Mouse (Mus musculus) heart, embryonic 15.5 days (tissue): ENCODE results near the gene Bmpr1b. TPM values are rescaled to one million over a fixed set of nuclear protein-coding genes. Genes with fewer than 3 reads are reported as not detected.

Experiments
- ATAC-seq: fragments of 200-750 bp; cut with Nextera tagmentation; replicated peaks from 2 replicates; pipeline ENCODE4 v1.8.0; 2017; ENCODE audit warnings: low read depth, moderate TSS enrichment; ENCODE audit not compliant: insufficient number of reproducible peaks, insufficient read depth, low FRiP score
- H3K27ac ChIP-seq: fragments of 300-500 bp; sonication (generic); 2 replicates; pipeline ENCODE4 v1.5.1; 2015; ENCODE audit warnings: mild to moderate bottlenecking, inconsistent platforms
- H3K27me3 ChIP-seq: fragments of 300-500 bp; sonication (generic); 2 replicates; pipeline ENCODE4 v1.6.1; 2015; ENCODE audit warnings: inconsistent platforms
- H3K36me3 ChIP-seq: fragments of 300-500 bp; sonication (generic); 2 replicates; pipeline ENCODE4 v1.6.1; 2015; ENCODE audit warnings: mild to moderate bottlenecking, inconsistent platforms
- H3K4me1 ChIP-seq: fragments of 300-500 bp; sonication (generic); replicated peaks from 2 replicates; pipeline ENCODE4 v1.6.1; 2015; ENCODE audit warnings: inconsistent platforms
- H3K4me2 ChIP-seq: fragments of 300-500 bp; sonication (generic); 2 replicates; pipeline ENCODE4 v1.6.1; 2015; ENCODE audit warnings: inconsistent platforms, mild to moderate bottlenecking, moderate library complexity
- H3K4me3 ChIP-seq: fragments of 300-500 bp; sonication (generic); 2 replicates; pipeline ENCODE4 v1.5.1; 2015; ENCODE audit warnings: mild to moderate bottlenecking, inconsistent platforms
- H3K9ac ChIP-seq: fragments of 300-500 bp; sonication (generic); 2 replicates; pipeline ENCODE4 v1.6.1; 2015; ENCODE audit warnings: mild to moderate bottlenecking, inconsistent platforms
- H3K9me3 ChIP-seq: fragments of 300-500 bp; sonication (generic); replicated peaks from 2 replicates; pipeline ENCODE4 v1.6.1; 2016; ENCODE audit warnings: inconsistent platforms
- WGBS: fragments of 180-500 bp; shearing (Covaris S2); methylation state at CpG from one replicate; pipeline ENCODE4 v1.1.7; 2015; ENCODE audit warnings: mixed read lengths; 5-methylcytosine and 5-hydroxymethylcytosine counted together
- polyA plus RNA-seq: library from polyadenylated mRNA; unstranded; fragments of >200 nt; fragmentation: Nextera tagmentation; extraction: Ambion mirVana; gene quantifications from 2 replicates; pipeline ENCODE4 v1.2.1, GENCODE M21; 2015

The Bmpr1b gene
- polyA plus RNA-seq, 1 experiment from 2014 or later, result 0.59 TPM

GRCm38 (mm10) chr3:141900361-141900760 lies 268.9 kb downstream of the Bmpr1b start:
- Histone ChIP-seq H3K9ac (no peak overlapping the region), H3K27ac (no peak overlapping the region), H3K4me1 (no peaks in the 10 kb centered on the region), H3K27me3 (no peaks in the 10 kb centered on the region), H3K4me2 (no peak overlapping the region), H3K4me3 (no peak overlapping the region), H3K36me3 (no peaks in the 10 kb centered on the region), H3K9me3 (peaks cover 3% of the 10 kb centered on the region; the same call in 1 of the 2 replicates)
- no peak for ATAC-seq
- 78% methylated on average over 3 of the region's 3 CpGs for WGBS

- no peaks in the 10 kb centered on the region for H3K4me1 ChIP-seq
- peaks cover 3% of the 10 kb centered on the region; the same call in 1 of the 2 replicates for H3K9me3 ChIP-seq
- no peak overlapping the region for H3K4me2 ChIP-seq
- no peak overlapping the region for H3K9ac ChIP-seq
- ATAC-seq, result no peak
- no peaks in the 10 kb centered on the region for H3K27me3 ChIP-seq
- H3K4me3 ChIP-seq, result no peak overlapping the region
- WGBS, result 79% methylated on average over 2 of the region's 2 CpGs
- no peaks in the 10 kb centered on the region for H3K36me3 ChIP-seq
- no peak overlapping the region for H3K27ac ChIP-seq
Measured at GRCm38 (mm10) chr3:141899521-141899920, 269.7 kb downstream of the Bmpr1b start.

DNA sequence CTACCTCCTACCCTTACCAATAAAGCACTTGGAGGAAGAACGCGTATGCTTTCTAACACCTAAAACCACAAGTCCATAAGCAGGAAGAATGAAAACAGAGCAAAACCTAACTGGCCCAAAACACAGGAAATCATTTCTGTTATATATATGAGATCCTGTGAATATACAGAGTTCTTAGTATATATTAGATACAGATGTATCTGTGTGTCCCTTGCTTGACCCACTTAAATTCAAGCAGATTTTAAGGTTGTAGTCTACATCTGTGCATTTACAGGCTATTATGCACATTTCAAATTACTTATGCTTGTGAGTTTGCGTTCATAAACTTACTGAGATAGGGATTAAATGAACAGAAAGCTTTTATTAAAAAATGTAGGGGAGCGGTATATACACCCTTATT lies 271.5 kb downstream of the Bmpr1b start:
- Histone ChIP-seq H3K4me2 (no peak overlapping the region), H3K36me3 (no peaks in the 10 kb centered on the region), H3K4me1 (no peaks in the 10 kb centered on the region), H3K9me3 (peaks cover 3% of the 10 kb centered on the region; the same call in 1 of the 2 replicates), H3K4me3 (no peak overlapping the region), H3K9ac (no peak overlapping the region), H3K27ac (no peak overlapping the region), H3K27me3 (no peaks in the 10 kb centered on the region)
- 88% methylated on average over 4 of the region's 4 CpGs for WGBS
- no peak for ATAC-seq

DNA sequence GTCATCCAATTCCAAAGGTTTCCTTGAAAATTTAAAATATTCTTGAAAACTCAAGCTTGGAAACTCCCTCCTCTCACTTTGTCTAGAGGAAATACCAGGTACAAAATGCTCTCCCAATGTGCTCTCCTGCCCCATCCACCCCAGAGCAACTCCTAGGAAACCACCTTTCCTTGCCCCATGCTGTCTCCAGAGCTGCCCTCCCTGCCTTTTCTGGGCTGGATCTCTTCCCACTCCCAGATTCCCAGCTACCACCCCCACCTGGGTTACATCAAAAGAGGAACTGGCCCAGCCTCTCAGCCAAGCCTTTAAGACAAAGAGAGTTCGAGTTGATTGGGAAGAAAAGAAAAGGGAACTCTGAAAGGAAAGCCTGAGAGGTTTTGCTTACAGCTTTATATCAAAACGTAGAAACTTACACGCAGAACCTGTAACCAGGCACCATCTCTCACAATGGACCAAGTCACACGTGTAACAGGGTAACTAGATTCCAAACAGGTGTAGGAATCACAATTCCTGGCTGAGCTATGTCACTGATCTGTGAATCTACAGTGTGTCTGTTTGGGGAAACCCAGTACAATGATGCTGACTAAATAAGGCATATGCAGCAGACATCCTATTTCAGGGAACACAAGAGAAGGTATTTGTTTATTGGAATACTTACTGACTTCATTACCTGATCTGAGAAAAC lies 272.2 kb downstream of the Bmpr1b start:
- H3K36me3 ChIP-seq, result no peaks in the 10 kb centered on the region
- H3K27me3 ChIP-seq, result no peaks in the 10 kb centered on the region
- H3K4me1 ChIP-seq, result no peaks in the 10 kb centered on the region
- H3K4me3 ChIP-seq, result no peak overlapping the region
- H3K9ac ChIP-seq, result no peak overlapping the region
- H3K27ac ChIP-seq, result no peak overlapping the region
- 38% methylated on average over 4 of the region's 4 CpGs for WGBS
- H3K9me3 ChIP-seq, result peaks cover 3% of the 10 kb centered on the region; the same call in 1 of the 2 replicates
- H3K4me2 ChIP-seq, result no peak overlapping the region
- ATAC-seq, result no peak

DNA sequence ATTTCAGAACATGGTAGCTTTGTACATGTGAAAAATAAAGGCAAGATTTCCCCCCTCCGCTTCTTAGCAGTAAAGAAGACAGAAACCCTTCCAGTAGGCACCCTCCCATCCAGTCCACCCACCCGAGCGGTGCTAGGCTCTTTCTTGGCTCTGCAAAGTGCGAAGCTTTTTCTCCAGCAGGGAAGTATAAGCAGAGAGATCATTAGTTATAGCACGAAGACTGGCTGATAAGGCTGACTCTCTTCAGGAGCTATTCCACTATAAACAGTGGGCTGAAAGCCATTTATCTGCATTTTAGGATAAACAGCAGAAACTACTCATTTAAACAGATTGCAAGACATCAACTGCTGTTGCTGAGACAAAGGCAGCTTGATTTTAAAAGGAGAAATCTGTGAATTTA lies 274.1 kb downstream of the Bmpr1b start:
- no peak for ATAC-seq
- Histone ChIP-seq H3K9ac (no peak overlapping the region), H3K4me1 (no peaks in the 10 kb centered on the region), H3K27ac (no peak overlapping the region), H3K36me3 (no peaks in the 10 kb centered on the region), H3K9me3 (peaks cover under 1% of the 10 kb centered on the region; the same call in 1 of the 2 replicates), H3K4me2 (no peak overlapping the region), H3K4me3 (no peak overlapping the region), H3K27me3 (no peaks in the 10 kb centered on the region)
- WGBS, result 35% methylated on average over 5 of the region's 5 CpGs

DNA sequence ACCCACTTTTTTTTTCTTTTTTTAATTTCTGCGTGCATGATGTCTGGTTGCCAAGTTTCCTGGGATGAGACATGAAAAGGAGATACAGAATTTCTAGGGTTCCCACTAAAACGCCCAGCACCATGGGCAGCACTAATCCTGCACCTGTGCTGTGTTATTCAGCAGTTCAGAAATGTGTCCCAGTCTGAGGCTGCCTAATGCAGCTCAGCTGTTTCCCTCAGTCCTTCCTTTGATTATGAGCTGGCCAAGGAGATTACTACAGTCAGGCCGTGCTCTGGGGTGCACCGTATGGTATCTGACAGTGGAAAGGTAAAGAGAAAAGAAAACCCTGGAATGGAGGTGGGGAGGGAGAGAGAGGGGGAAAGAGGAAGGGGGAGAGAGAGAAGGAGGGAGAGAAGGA lies 278.6 kb downstream of the Bmpr1b start:
- Histone ChIP-seq H3K9ac (no peak overlapping the region), H3K27ac (no peak overlapping the region), H3K4me2 (no peak overlapping the region), H3K4me3 (no peak overlapping the region), H3K4me1 (no peaks in the 10 kb centered on the region), H3K9me3 (no peaks in the 10 kb centered on the region), H3K27me3 (no peaks in the 10 kb centered on the region), H3K36me3 (no peaks in the 10 kb centered on the region)
- ATAC-seq, result no peak
- WGBS, result 38% methylated on average over 4 of the region's 4 CpGs

DNA sequence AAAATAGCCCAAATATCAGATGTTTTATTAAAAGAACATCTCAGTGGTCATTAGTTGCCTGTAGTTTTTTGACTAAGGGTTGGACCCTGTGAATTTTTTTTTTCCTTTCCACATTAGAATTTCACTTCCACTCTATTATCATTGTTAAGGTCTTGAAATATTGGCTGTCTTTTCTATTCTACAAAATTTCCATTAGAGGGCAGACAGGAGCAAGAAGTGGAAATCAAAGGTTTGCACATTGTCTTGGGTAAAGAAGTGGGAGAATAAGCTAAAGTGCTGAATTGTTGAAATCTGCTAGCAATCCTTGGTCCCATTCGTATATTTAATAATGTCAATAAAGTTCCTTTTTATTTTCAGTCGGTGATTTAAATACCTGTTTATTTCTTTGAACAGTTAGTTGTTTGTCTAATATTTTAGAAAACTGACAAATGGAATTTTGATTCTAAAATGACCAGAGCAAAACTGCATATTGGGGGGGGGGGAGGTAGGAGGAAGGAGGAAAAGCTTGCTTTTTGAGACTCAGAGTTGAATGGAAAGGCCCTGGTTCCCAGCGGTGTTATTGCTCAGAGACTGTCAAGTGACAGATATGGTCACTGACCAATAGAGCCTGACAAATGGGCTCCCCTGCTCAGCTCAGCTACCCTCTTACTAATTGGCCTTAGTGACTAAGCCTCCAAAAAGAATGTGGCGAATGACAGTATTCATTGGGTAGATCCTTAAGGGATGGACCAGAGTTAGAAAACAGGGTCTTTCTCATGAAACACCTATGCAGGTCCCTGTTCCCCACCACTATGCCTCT lies 281.6 kb downstream of the Bmpr1b start:
- no peak overlapping the region for H3K4me3 ChIP-seq
- 50% methylated on average over 4 of the region's 4 CpGs for WGBS
- no peak overlapping the region for H3K27ac ChIP-seq
- no peaks in the 10 kb centered on the region for H3K4me1 ChIP-seq
- no peak for ATAC-seq
- H3K36me3 ChIP-seq, result no peaks in the 10 kb centered on the region
- no peak overlapping the region for H3K9ac ChIP-seq
- H3K9me3 ChIP-seq, result no peaks in the 10 kb centered on the region
- H3K4me2 ChIP-seq, result no peak overlapping the region
- no peaks in the 10 kb centered on the region for H3K27me3 ChIP-seq

DNA sequence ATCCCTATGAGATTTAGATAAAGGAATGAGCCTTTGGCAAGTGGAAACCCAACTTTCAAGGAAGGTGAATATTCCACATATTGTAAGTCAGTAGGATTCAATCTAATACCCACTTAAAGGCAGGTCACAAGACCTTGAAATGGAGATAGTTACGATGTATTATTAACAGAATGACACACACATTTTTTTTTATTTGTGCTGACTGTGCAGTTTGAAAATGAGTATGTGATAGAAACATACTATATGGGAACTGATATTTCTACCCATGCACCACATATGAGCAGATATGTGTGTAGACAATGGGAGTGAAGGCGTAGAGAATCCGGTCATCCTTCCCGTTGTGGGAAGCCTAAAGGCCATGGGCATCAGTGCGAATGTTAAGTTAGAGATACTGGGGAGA lies 285.0 kb downstream of the Bmpr1b start:
- 93% methylated on average over 5 of the region's 5 CpGs for WGBS
- Histone ChIP-seq H3K4me2 (no peak overlapping the region), H3K4me1 (no peaks in the 10 kb centered on the region), H3K4me3 (no peak overlapping the region), H3K27ac (no peak overlapping the region), H3K9ac (no peak overlapping the region), H3K9me3 (no peaks in the 10 kb centered on the region), H3K27me3 (no peaks in the 10 kb centered on the region), H3K36me3 (no peaks in the 10 kb centered on the region)
- no peak for ATAC-seq

DNA sequence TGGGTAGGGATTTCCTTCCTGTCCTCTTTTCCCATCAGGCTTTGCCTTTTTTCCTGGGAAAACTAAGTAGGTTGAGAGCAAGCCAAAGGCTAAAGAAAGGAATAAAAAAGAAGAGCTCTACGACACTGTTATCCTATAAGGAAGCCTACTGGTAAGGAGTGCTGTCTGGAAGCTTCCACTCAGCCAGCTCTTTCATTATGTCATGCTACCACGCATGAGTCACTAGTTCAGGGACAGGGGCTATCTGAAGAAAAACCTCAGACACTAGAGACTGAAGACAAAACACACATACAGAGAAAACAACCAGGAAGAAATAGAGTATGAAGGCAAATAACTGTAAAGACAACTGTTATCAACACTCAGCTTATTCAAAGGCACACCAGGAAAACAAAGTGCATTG lies 286.7 kb downstream of the Bmpr1b start:
- H3K4me3 ChIP-seq, result no peak overlapping the region
- 66% methylated on average over 2 of the region's 2 CpGs for WGBS
- no peaks in the 10 kb centered on the region for H3K4me1 ChIP-seq
- H3K9me3 ChIP-seq, result no peaks in the 10 kb centered on the region
- no peaks in the 10 kb centered on the region for H3K27me3 ChIP-seq
- H3K27ac ChIP-seq, result no peak overlapping the region
- H3K9ac ChIP-seq, result no peak overlapping the region
- ATAC-seq, result no peak
- no peaks in the 10 kb centered on the region for H3K36me3 ChIP-seq
- H3K4me2 ChIP-seq, result no peak overlapping the region

DNA sequence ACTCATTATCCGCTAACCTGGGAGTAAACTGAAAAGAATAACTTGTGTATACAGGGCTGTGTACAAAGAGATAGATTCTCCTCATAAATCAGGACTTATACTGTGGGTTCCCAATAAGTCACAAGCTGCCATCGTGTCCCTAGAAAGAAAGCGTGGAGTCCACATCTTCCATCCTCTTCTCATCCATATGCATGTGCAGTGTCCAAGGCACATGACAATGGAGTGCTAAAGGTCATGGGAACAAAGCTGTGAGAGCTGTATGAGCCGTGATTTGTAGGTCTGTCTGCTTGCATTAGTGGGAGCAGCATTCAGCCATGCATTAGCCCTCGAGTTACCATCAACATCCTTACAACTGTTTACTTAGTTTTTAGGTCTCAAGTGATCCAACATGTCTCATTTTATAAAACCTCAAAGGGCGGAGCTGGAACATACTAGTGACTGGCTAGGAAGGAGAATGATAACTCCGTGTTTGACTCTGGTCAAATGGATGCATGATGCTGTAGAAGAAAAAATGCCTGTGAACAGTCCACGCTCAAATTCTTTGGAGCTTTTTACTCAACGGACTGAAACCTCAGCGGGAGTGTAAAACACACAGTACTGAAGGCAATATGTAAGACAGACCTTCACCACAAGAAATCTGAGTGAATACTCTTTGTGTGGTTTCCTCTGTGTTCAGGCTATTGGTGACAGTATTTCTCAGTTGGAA lies 296.7 kb downstream of the Bmpr1b start:
- ATAC-seq, result no peak
- H3K36me3 ChIP-seq, result no peaks in the 10 kb centered on the region
- 83% methylated on average over 10 of the region's 10 CpGs for WGBS
- no peak overlapping the region for H3K4me2 ChIP-seq
- no peak overlapping the region for H3K9ac ChIP-seq
- H3K4me3 ChIP-seq, result no peak overlapping the region
- no peaks in the 10 kb centered on the region for H3K4me1 ChIP-seq
- H3K9me3 ChIP-seq, result no peaks in the 10 kb centered on the region
- H3K27ac ChIP-seq, result no peak overlapping the region
- no peaks in the 10 kb centered on the region for H3K27me3 ChIP-seq

GRCm38 (mm10) chr3:141871805-141872204 lies 297.4 kb downstream of the Bmpr1b start:
- H3K4me3 ChIP-seq, result no peak overlapping the region
- no peak overlapping the region for H3K9ac ChIP-seq
- H3K27me3 ChIP-seq, result no peaks in the 10 kb centered on the region
- no peaks in the 10 kb centered on the region for H3K4me1 ChIP-seq
- 75% methylated on average over 3 of the region's 3 CpGs for WGBS
- no peaks in the 10 kb centered on the region for H3K36me3 ChIP-seq
- H3K27ac ChIP-seq, result no peak overlapping the region
- H3K4me2 ChIP-seq, result no peak overlapping the region
- no peak for ATAC-seq
- H3K9me3 ChIP-seq, result no peaks in the 10 kb centered on the region
